9 mouse cellular contexts compared by ENCODE assay signal in genomic region chr9:67813665-67814337, GRCm38 (mm10). TPM values are rescaled to one million over a fixed set of nuclear protein-coding genes. Genes with fewer than 3 reads are reported as not detected.
A peak's percentile ranks its signal among the peaks of the same experiment; 100 is the strongest.
DNase-seq lines count a peak whose midpoint lies in the region; ATAC-seq lines count a peak whose summit lies in the region.
"Had no signal": no experiment of that assay in that cellular context is flagged by ENCODE, and none has a peak within 500 bp of the region (broad histone marks: within the 10 kb centered on the region; RNA-seq: fewer than 3 reads in every experiment).

No protein-coding gene starts in this region.

- no peak for ATAC-seq in hindbrain, embryonic 16.5 days

- H3K9me3 ChIP-seq in hindbrain, embryonic 10.5 days: no peaks in the 10 kb centered on the region
- no peaks in the 10 kb centered on the region for H3K9me3 ChIP-seq in hindbrain, embryonic 16.5 days (ENCODE audit: control insufficient read depth, low read length)
- H3K9me3 ChIP-seq: liver, embryonic 13.5 days had no signal

- no peak overlapping the region for H3K4me2 ChIP-seq in hindbrain, embryonic 16.5 days (ENCODE audit: low read length)
- H3K4me2 ChIP-seq: liver, embryonic 13.5 days had no signal

- H3K9ac ChIP-seq in hindbrain, embryonic 16.5 days (ENCODE audit: low read depth, low read length): no peak overlapping the region
- H3K9ac ChIP-seq: liver, embryonic 13.5 days had no signal

- H3K4me1 ChIP-seq in hindbrain, embryonic 10.5 days (replicated peaks): peaks cover 12% of the 10 kb centered on the region; the same call in 1 of the 2 replicates
- peaks cover 2% of the 10 kb centered on the region; the same call in 1 of the 2 replicates for H3K4me1 ChIP-seq in hindbrain, embryonic 16.5 days (ENCODE audit: control insufficient read depth, insufficient read depth, low read depth, low read length)
- H3K4me1 ChIP-seq: liver, embryonic 13.5 days had no signal

- H3K36me3 ChIP-seq in hindbrain, embryonic 10.5 days: no peaks in the 10 kb centered on the region
- no peaks in the 10 kb centered on the region for H3K36me3 ChIP-seq in hindbrain, embryonic 16.5 days (ENCODE audit: control insufficient read depth, insufficient read depth, low read length)
- H3K36me3 ChIP-seq: liver, embryonic 13.5 days had no signal

- H3K27me3 ChIP-seq in hindbrain, embryonic 10.5 days (ENCODE audit: insufficient read depth, poor library complexity, severe bottlenecking): no peaks in the 10 kb centered on the region
- H3K27me3 ChIP-seq in hindbrain, embryonic 16.5 days (replicated peaks; ENCODE audit: control insufficient read depth, insufficient read depth, low read length): no peaks in the 10 kb centered on the region
- H3K27me3 ChIP-seq: liver, embryonic 13.5 days had no signal

- WGBS in hindbrain, embryonic 10.5 days: 17% methylated on average over 8 of the region's 8 CpGs
- WGBS in hindbrain, embryonic 16.5 days: 19% methylated on average over 8 of the region's 8 CpGs

- H3K4me3 ChIP-seq in hindbrain, embryonic 10.5 days: no peak overlapping the region
- no peak overlapping the region for H3K4me3 ChIP-seq in hindbrain, embryonic 16.5 days (ENCODE audit: low read length)
- H3K4me3 ChIP-seq: liver, embryonic 13.5 days had no signal

- peak; percentile 61 for DNase-seq in hindbrain, embryonic 10.5 days (ENCODE audit: low spot score)
- peak; percentile 93 for DNase-seq in gastrocnemius, adult 18-20 months (ENCODE audit: low spot score)
- DNase-seq in induced T-regulatory cell, adult 2 months (ENCODE audit: low read depth): peak; percentile 67
- peak; percentile 84 to 90 for DNase-seq in lung, adult 18-20 months
- DNase-seq in urinary bladder, postnatal 36 days (ENCODE audit: low spot score in 2 of 2): peak; percentile 10 to 68
- DNase-seq in right cerebral cortex, adult 2 months (ENCODE audit: low spot score in 2 of 2): no peak
- no peak for DNase-seq in cerebellum, postnatal 25 days
- DNase-seq: liver, embryonic 13.5 days had no signal

- peak overlapping the region; percentile 59; the same call in 1 of the 2 replicates for H3K27ac ChIP-seq in hindbrain, embryonic 10.5 days
- no peak overlapping the region for H3K27ac ChIP-seq in hindbrain, embryonic 16.5 days (ENCODE audit: low read depth, low read length)
- H3K27ac ChIP-seq: liver, embryonic 13.5 days had no signal

RNA-seq across cellular contexts. Expression of gene C2cd4a, which starts 18.3 kb away (rescaled TPM):
- not detected in 2 replicates for polyA plus RNA-seq in hindbrain, embryonic 10.5 days (2016; fragmentation: Nextera tagmentation; extraction: Ambion mirVana)
- polyA plus RNA-seq in hindbrain, embryonic 16.5 days (2015; fragmentation: Nextera tagmentation; extraction: Ambion mirVana): 0.32 and 0.46 TPM in 2 replicates
- not detected for total RNA-seq in gastrocnemius, adult 18-20 months (2021)

RNA-seq across cellular contexts. Expression of gene Vps13c, which starts 26.4 kb away (rescaled TPM):
- polyA plus RNA-seq in hindbrain, embryonic 10.5 days (2016; fragmentation: Nextera tagmentation; extraction: Ambion mirVana): 3.8 and 5.4 TPM in 2 replicates
- polyA plus RNA-seq in hindbrain, embryonic 16.5 days (2015; fragmentation: Nextera tagmentation; extraction: Ambion mirVana): 8.1 and 9.3 TPM in 2 replicates
- total RNA-seq in gastrocnemius, adult 18-20 months (2021): 10 to 100 TPM; 25.8 to 26.2 TPM

RNA-seq across cellular contexts. Expression of gene C2cd4b, which starts 54.6 kb away (rescaled TPM):
- 0.12 and 0.30 TPM in 2 replicates for polyA plus RNA-seq in hindbrain, embryonic 10.5 days (2016; fragmentation: Nextera tagmentation; extraction: Ambion mirVana)
- 0.34 and 0.39 TPM in 2 replicates for polyA plus RNA-seq in hindbrain, embryonic 16.5 days (2015; fragmentation: Nextera tagmentation; extraction: Ambion mirVana)
- not detected for total RNA-seq in gastrocnemius, adult 18-20 months (2021)
- polyA plus RNA-seq: liver, embryonic 13.5 days had no signal

Comparison
In these comparisons a context has a peak if more than half of its experiments do, and no peak if none do; other contexts are left out.
1. DNase-seq: peak in hindbrain, embryonic 10.5 days (single experiment), gastrocnemius, adult 18-20 months (single experiment), induced T-regulatory cell, adult 2 months (single experiment), lung, adult 18-20 months (2 of 2) and urinary bladder, postnatal 36 days (2 of 2); none in right cerebral cortex, adult 2 months (0 of 2) and cerebellum, postnatal 25 days (0 of 2).